In genomic region chr5:150597088-150597487, GRCm38 (mm10) we compare ENCODE assay signal across 10 mouse cellular contexts. TPM values are rescaled to one million over a fixed set of nuclear protein-coding genes. Genes with fewer than 3 reads are reported as not detected.
DNase-seq lines count a peak whose midpoint lies in the region; ATAC-seq lines count a peak whose summit lies in the region.
"Had no signal": no experiment of that assay in that cellular context is flagged by ENCODE, and none has a peak within 500 bp of the region (broad histone marks: within the 10 kb centered on the region; RNA-seq: fewer than 3 reads in every experiment).

N4bp2l1 (minus strand) TSS chr5:150597188.

- no peak for DNase-seq in hindbrain, embryonic 10.5 days (ENCODE audit: low spot score)
- no peak for DNase-seq in urinary bladder, adult 2 months (ENCODE audit: low spot score)
- DNase-seq in urinary bladder, postnatal 14 days (ENCODE audit: low spot score) = no peak
- DNase-seq in left cerebral cortex, postnatal 36 days (ENCODE audit: low spot score in 2 of 2) = no peak
- no peak for DNase-seq in heart, adult 18-20 months
- DNase-seq in kidney, postnatal 4 days = no peak
- DNase-seq in right cerebral cortex, postnatal 4 days = no peak
- DNase-seq: thymus, postnatal 4 days had no signal

- H3K36me3 ChIP-seq in hindbrain, embryonic 15.5 days = no peaks in the 10 kb centered on the region
- no peaks in the 10 kb centered on the region for H3K36me3 ChIP-seq in hindbrain, embryonic 10.5 days

- peaks cover 11% of the 10 kb centered on the region for H3K27me3 ChIP-seq in hindbrain, embryonic 15.5 days
- peaks cover 50% of the 10 kb centered on the region for H3K27me3 ChIP-seq in hindbrain, embryonic 10.5 days (ENCODE audit: insufficient read depth, poor library complexity, severe bottlenecking)

- no peak for ATAC-seq in hindbrain, embryonic 15.5 days (ENCODE audit: low FRiP score, low read depth)

- H3K4me2 ChIP-seq in hindbrain, embryonic 15.5 days = no peak within 1 kb of the TSS
- H3K4me2 ChIP-seq: heart, embryonic 15.5 days had no signal

- no peak within 1 kb of the TSS for H3K4me3 ChIP-seq in hindbrain, embryonic 15.5 days
- H3K4me3 ChIP-seq in hindbrain, embryonic 10.5 days = no peak within 1 kb of the TSS
- H3K4me3 ChIP-seq: heart, embryonic 15.5 days had no signal

- H3K9me3 ChIP-seq in hindbrain, embryonic 15.5 days = no peaks in the 10 kb centered on the region
- no peaks in the 10 kb centered on the region for H3K9me3 ChIP-seq in hindbrain, embryonic 10.5 days
- H3K9me3 ChIP-seq: heart, embryonic 15.5 days had no signal

- intact Hi-C loops in left cerebral cortex, postnatal 36 days (cut with DNase I) = loop anchor here (10.0 kb wide), 1 partner anchor 72 kb away; the partner anchor contains the start of gene Brca2

- no peak within 1 kb of the TSS for H3K9ac ChIP-seq in hindbrain, embryonic 15.5 days
- H3K9ac ChIP-seq: heart, embryonic 15.5 days had no signal

- no peak within 1 kb of the TSS for H3K27ac ChIP-seq in hindbrain, embryonic 15.5 days (replicated peaks)
- H3K27ac ChIP-seq in hindbrain, embryonic 10.5 days = no peak within 1 kb of the TSS
- H3K27ac ChIP-seq: heart, embryonic 15.5 days had no signal

- 89% methylated on average over 7 of the region's 7 CpGs for WGBS in hindbrain, embryonic 15.5 days
- WGBS in hindbrain, embryonic 10.5 days = 83% methylated on average over 7 of the region's 7 CpGs

- peaks cover 23% of the 10 kb centered on the region for H3K4me1 ChIP-seq in hindbrain, embryonic 15.5 days (replicated peaks)
- H3K4me1 ChIP-seq in hindbrain, embryonic 10.5 days (replicated peaks) = peaks cover 40% of the 10 kb centered on the region

RNA-seq across cellular contexts. Expression of gene N4bp2l1, which starts in this region (rescaled TPM):
- 16.3 and 16.5 TPM in 2 replicates for polyA plus RNA-seq in hindbrain, embryonic 15.5 days (2015; fragmentation: Nextera tagmentation; extraction: Ambion mirVana)
- polyA plus RNA-seq in hindbrain, embryonic 10.5 days (2016; fragmentation: Nextera tagmentation; extraction: Ambion mirVana) = 2.6 and 3.2 TPM in 2 replicates
- 20.4 and 23.6 TPM in 2 replicates for polyA plus RNA-seq in urinary bladder, adult 2 months (2012; rRNA removed)
- 10 to 100 TPM; 48.3 to 64.8 TPM for total RNA-seq in left cerebral cortex, postnatal 36 days (2021)
- 1 to 10 TPM; 1.6 to 6.0 TPM for total RNA-seq in heart, adult 18-20 months (2021)

Comparison
In these comparisons a context has a peak if more than half of its experiments do, and no peak if none do; other contexts are left out.
1. RNA of gene N4bp2l1 (total RNA-seq): 48.3 to 64.8 TPM in left cerebral cortex, postnatal 36 days; 1.6 to 6.0 TPM in heart, adult 18-20 months; every median in the first group is over 4 times any median in the second.